Mouse (Mus musculus) neural tube, embryonic 15.5 days (tissue): ENCODE measurements around the gene Abtb1. TPM values are rescaled to one million over a fixed set of nuclear protein-coding genes. Genes with fewer than 3 reads are reported as not detected.
A peak's percentile ranks its signal among the peaks of the same experiment; 100 is the strongest.

Experiments used
- ATAC-seq: fragments of 200-750 bp; cut with Nextera tagmentation; 2 replicates; pipeline ENCODE4 v1.8.0; 2017; ENCODE audit warnings: mild to moderate bottlenecking, moderate TSS enrichment, moderate library complexity; ENCODE audit not compliant: low FRiP score
- H3K27ac ChIP-seq: fragments of 300-500 bp; sonication (generic); replicated peaks from 2 replicates; pipeline ENCODE4 v1.5.1; 2015; ENCODE audit warnings: mild to moderate bottlenecking, inconsistent platforms
- H3K27me3 ChIP-seq: fragments of 300-500 bp; sonication (generic); replicated peaks from 2 replicates; pipeline ENCODE4 v1.6.1; 2015; ENCODE audit warnings: inconsistent platforms
- H3K36me3 ChIP-seq: fragments of 300-500 bp; sonication (generic); 2 replicates; pipeline ENCODE4 v1.6.1; 2015; ENCODE audit warnings: inconsistent platforms
- H3K4me1 ChIP-seq: fragments of 300-500 bp; sonication (generic); 2 replicates; pipeline ENCODE4 v1.6.1; 2015; ENCODE audit warnings: inconsistent platforms
- H3K4me2 ChIP-seq: fragments of 300-500 bp; sonication (generic); 2 replicates; pipeline ENCODE4 v1.6.1; 2015; ENCODE audit warnings: inconsistent platforms, mild to moderate bottlenecking, moderate library complexity
- H3K4me3 ChIP-seq: fragments of 300-500 bp; sonication (generic); replicated peaks from 2 replicates; pipeline ENCODE4 v1.5.1; 2015; ENCODE audit warnings: mild to moderate bottlenecking, inconsistent platforms
- H3K9ac ChIP-seq: fragments of 300-500 bp; sonication (generic); replicated peaks from 2 replicates; pipeline ENCODE4 v1.6.1; 2015; ENCODE audit warnings: mild to moderate bottlenecking, inconsistent platforms
- H3K9me3 ChIP-seq: fragments of 300-500 bp; sonication (generic); replicated peaks from 2 replicates; pipeline ENCODE4 v1.6.1; 2016; ENCODE audit warnings: inconsistent platforms
- WGBS: fragments of 180-500 bp; shearing (Covaris S2); methylation state at CpG from one replicate; pipeline ENCODE4 v1.1.7; 2015; ENCODE audit warnings: mixed read lengths; 5-methylcytosine and 5-hydroxymethylcytosine counted together
- polyA plus RNA-seq: library from polyadenylated mRNA; unstranded; fragments of >200 nt; fragmentation: Nextera tagmentation; extraction: Ambion mirVana; gene quantifications from 2 replicates; pipeline ENCODE4 v1.2.1, GENCODE M21; 2015

The Abtb1 gene
- polyA plus RNA-seq, 1 experiment from 2014 or later, result 42.4 TPM

- H3K36me3 ChIP-seq, result peaks cover 46% of the 10 kb centered on the region
- no peak overlapping the region for H3K9ac ChIP-seq
- H3K9me3 ChIP-seq, result no peaks in the 10 kb centered on the region
- ATAC-seq, result no peak
- H3K4me1 ChIP-seq, result peaks cover 35% of the 10 kb centered on the region
- H3K27me3 ChIP-seq, result no peaks in the 10 kb centered on the region
- H3K4me2 ChIP-seq, result no peak overlapping the region
- H3K27ac ChIP-seq, result no peak overlapping the region
- H3K4me3 ChIP-seq, result no peak overlapping the region
- 91% methylated on average over 10 of the region's 10 CpGs for WGBS
These were observed 3.2 kb downstream of the Abtb1 start for GRCm38 (mm10) chr6:88838613-88839012.

DNA sequence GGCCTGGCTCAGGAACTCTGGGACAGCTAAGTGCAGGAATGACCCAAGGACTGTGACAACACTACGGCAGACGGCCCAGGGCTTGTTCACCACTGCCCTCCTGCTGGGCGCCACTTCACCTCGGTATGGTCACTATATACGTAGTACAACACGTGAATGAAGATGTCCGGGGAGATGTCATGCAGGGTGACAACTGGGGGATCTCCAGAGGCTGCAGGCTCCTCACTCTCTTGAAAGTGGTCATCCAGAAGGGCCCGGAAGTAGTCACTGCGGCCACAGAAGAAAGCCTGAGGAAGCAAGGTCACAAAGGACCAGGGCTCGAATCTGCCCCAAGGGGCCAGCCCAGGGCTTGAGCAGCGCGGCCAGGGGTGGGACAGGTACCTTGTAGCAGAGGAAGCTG is 3.8 kb downstream of the Abtb1 start:
- no peaks in the 10 kb centered on the region for H3K9me3 ChIP-seq
- H3K36me3 ChIP-seq, result peaks cover 46% of the 10 kb centered on the region
- 88% methylated on average over 12 of the region's 12 CpGs for WGBS
- no peak overlapping the region for H3K4me2 ChIP-seq
- H3K27ac ChIP-seq, result no peak overlapping the region
- H3K27me3 ChIP-seq, result no peaks in the 10 kb centered on the region
- H3K4me1 ChIP-seq, result peaks cover 29% of the 10 kb centered on the region
- no peak for ATAC-seq
- H3K9ac ChIP-seq, result no peak overlapping the region
- H3K4me3 ChIP-seq, result no peak overlapping the region

GRCm38 (mm10) chr6:88836178-88836819 is 5.5 kb downstream of the Abtb1 start:
- no peak overlapping the region for H3K4me2 ChIP-seq
- H3K9me3 ChIP-seq, result no peaks in the 10 kb centered on the region
- H3K27ac ChIP-seq, result no peak overlapping the region
- H3K36me3 ChIP-seq, result peaks cover 46% of the 10 kb centered on the region
- no peak overlapping the region for H3K9ac ChIP-seq
- H3K4me1 ChIP-seq, result peaks cover 24% of the 10 kb centered on the region
- no peak for ATAC-seq
- H3K4me3 ChIP-seq, result no peak overlapping the region
- 83% methylated on average over 28 of the region's 28 CpGs for WGBS
- no peaks in the 10 kb centered on the region for H3K27me3 ChIP-seq

GRCm38 (mm10) chr6:88835047-88835446 is 6.7 kb downstream of the Abtb1 start:
- 88% methylated on average over 5 of the region's 5 CpGs for WGBS
- Histone ChIP-seq H3K27me3 (no peaks in the 10 kb centered on the region), H3K9ac (no peak overlapping the region), H3K4me1 (peaks cover 13% of the 10 kb centered on the region), H3K9me3 (no peaks in the 10 kb centered on the region), H3K4me3 (no peak overlapping the region), H3K4me2 (no peak overlapping the region), H3K27ac (no peak overlapping the region), H3K36me3 (peaks cover 46% of the 10 kb centered on the region)
- no peak for ATAC-seq

GRCm38 (mm10) chr6:88833340-88834140 is 8.2 kb downstream of the Abtb1 start:
- Histone ChIP-seq H3K9ac (no peak overlapping the region), H3K36me3 (peaks cover 36% of the 10 kb centered on the region), H3K4me3 (no peak overlapping the region), H3K9me3 (no peaks in the 10 kb centered on the region), H3K27me3 (no peaks in the 10 kb centered on the region), H3K27ac (no peak overlapping the region), H3K4me1 (peaks cover 5% of the 10 kb centered on the region), H3K4me2 (no peak overlapping the region)
- WGBS, result 81% methylated on average over 5 of the region's 5 CpGs
- no peak for ATAC-seq

- no peak for ATAC-seq
- H3K4me3 ChIP-seq, result no peak overlapping the region
- no peak overlapping the region for H3K9ac ChIP-seq
- H3K27ac ChIP-seq, result no peak overlapping the region
- H3K4me2 ChIP-seq, result no peak overlapping the region
- no peaks in the 10 kb centered on the region for H3K9me3 ChIP-seq
- H3K4me1 ChIP-seq, result peaks cover 8% of the 10 kb centered on the region
- 73% methylated on average over 5 of the region's 5 CpGs for WGBS
- peaks cover 27% of the 10 kb centered on the region for H3K36me3 ChIP-seq
- H3K27me3 ChIP-seq, result no peaks in the 10 kb centered on the region
These were observed 9.1 kb downstream of the Abtb1 start for GRCm38 (mm10) chr6:88832663-88833062.

- no peak overlapping the region for H3K27ac ChIP-seq
- no peak overlapping the region for H3K4me3 ChIP-seq
- H3K36me3 ChIP-seq, result peaks cover 16% of the 10 kb centered on the region
- no peak overlapping the region for H3K4me2 ChIP-seq
- no peak overlapping the region for H3K9ac ChIP-seq
- peaks cover 20% of the 10 kb centered on the region for H3K4me1 ChIP-seq
- 25% methylated on average over 8 of the region's 8 CpGs for WGBS
- H3K27me3 ChIP-seq, result no peaks in the 10 kb centered on the region
- H3K9me3 ChIP-seq, result no peaks in the 10 kb centered on the region
- ATAC-seq, result peak; percentile 54
These were observed 10.3 kb downstream of the Abtb1 start for GRCm38 (mm10) chr6:88831456-88831855.

GRCm38 (mm10) chr6:88830112-88830702 is 11.6 kb downstream of the Abtb1 start:
- no peaks in the 10 kb centered on the region for H3K9me3 ChIP-seq
- no peak overlapping the region for H3K9ac ChIP-seq
- no peak overlapping the region for H3K4me2 ChIP-seq
- H3K27me3 ChIP-seq, result no peaks in the 10 kb centered on the region
- no peak for ATAC-seq
- 0 out of 2 replicates have a peak, but pooled peaks cover 4% of the 10 kb centered on the region for H3K36me3 ChIP-seq
- H3K4me3 ChIP-seq, result no peak overlapping the region
- 94% methylated on average over 6 of the region's 6 CpGs for WGBS
- H3K27ac ChIP-seq, result no peak overlapping the region
- H3K4me1 ChIP-seq, result peaks cover 21% of the 10 kb centered on the region

DNA sequence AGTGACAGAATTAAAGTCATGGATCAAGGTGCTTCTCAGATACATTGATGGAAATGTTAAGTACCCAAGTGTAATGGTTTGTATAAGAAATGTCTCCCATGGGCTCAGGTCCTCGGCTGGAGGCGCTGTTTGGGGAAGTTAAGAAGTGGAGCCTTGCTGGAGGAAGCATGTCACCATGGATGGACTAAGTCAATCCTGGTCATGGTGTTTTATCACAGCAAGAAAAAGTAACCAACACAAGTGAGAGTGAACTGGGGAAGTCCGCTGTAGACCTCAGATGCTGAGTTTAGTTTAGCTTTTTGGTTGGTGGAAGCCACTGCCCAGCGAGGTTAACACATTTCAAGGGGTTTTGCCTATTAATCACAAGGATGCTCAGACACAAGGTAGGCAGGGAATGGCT is 12.2 kb downstream of the Abtb1 start:
- 87% methylated on average over 4 of the region's 4 CpGs for WGBS
- Histone ChIP-seq H3K4me2 (no peak overlapping the region), H3K4me1 (peaks cover 21% of the 10 kb centered on the region), H3K27ac (no peak overlapping the region), H3K4me3 (no peak overlapping the region), H3K9ac (no peak overlapping the region), H3K9me3 (no peaks in the 10 kb centered on the region), H3K27me3 (no peaks in the 10 kb centered on the region), H3K36me3 (no peaks in the 10 kb centered on the region)
- no peak for ATAC-seq

DNA sequence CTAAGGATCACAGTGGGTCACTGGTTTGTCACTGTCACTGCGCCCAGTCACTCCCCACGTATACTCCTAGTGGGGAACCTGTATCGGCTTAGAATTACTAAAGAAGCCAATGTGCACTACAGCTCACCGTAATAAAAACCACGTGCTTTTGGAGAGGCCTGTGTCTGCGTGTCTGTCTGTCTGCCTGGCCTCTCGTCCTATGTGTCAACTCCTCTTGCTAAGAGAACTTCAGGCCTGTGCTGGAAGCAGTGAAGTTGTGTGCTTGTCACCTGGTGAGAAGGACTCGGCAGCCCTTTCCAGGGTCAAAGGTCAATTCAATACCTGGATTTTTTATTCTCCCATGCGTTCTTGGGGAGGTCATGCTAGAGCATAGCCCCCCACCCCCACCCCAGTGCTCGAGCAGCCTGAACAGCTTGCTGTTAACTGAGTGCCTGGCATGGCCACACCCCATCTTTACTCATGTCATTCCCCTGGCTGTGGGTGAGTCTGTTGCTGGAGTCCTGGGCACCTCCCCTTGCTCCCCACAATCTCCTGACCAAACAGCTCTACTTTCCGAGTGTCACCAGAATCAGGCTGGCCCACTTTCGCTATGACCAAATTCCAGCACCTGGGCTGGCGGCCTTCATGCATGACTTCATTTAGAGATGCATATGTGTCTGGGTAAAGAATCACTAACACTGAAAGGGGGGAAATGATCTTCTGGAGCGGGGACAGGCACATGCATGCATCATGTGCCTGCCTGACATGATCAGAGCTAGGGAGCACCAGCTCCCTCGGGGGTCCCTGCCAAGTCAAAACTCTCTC is 13.4 kb downstream of the Abtb1 start:
- H3K27me3 ChIP-seq, result no peaks in the 10 kb centered on the region
- H3K4me3 ChIP-seq, result no peak overlapping the region
- H3K36me3 ChIP-seq, result no peaks in the 10 kb centered on the region
- ATAC-seq, result no peak
- H3K4me2 ChIP-seq, result no peak overlapping the region
- WGBS, result 78% methylated on average over 15 of the region's 15 CpGs
- no peaks in the 10 kb centered on the region for H3K9me3 ChIP-seq
- H3K27ac ChIP-seq, result no peak overlapping the region
- H3K4me1 ChIP-seq, result peaks cover 21% of the 10 kb centered on the region
- H3K9ac ChIP-seq, result no peak overlapping the region

- WGBS, result 52% methylated on average over 13 of the region's 13 CpGs
- Histone ChIP-seq H3K4me3 (no peak overlapping the region), H3K27ac (peak overlapping the region; percentile 47), H3K36me3 (no peaks in the 10 kb centered on the region), H3K27me3 (no peaks in the 10 kb centered on the region), H3K4me1 (peaks cover 21% of the 10 kb centered on the region), H3K4me2 (no peak overlapping the region), H3K9me3 (no peaks in the 10 kb centered on the region), H3K9ac (no peak overlapping the region; the same call in 1 of the 2 replicates)
- ATAC-seq, result no peak
These were observed 14.2 kb downstream of the Abtb1 start for GRCm38 (mm10) chr6:88827395-88828205.
